Mouse (Mus musculus): ENCODE measurements around the gene Avpr2. TPM values are rescaled to one million over a fixed set of nuclear protein-coding genes. Genes with fewer than 3 reads are reported as not detected.
A peak's percentile ranks its signal among the peaks of the same experiment; 100 is the strongest.

Avpr2 gene
- total and polyA plus RNA-seq, 2 experiments from 2014 or later, result not detected

GRCm38 (mm10) chrX:73914827-73915703 lies 23.2 kb downstream of the Avpr2 start:
- 35% methylated on average over 31 of the region's 31 CpGs for WGBS
- peak overlapping the region; percentile 41 for H3K4me2 ChIP-seq (ENCODE audit: low read depth)
- H3K27me3 ChIP-seq (ENCODE audit: insufficient read depth, low read length), result no peaks in the 10 kb centered on the region

GRCm38 (mm10) chrX:73916945-73917344 lies 25.0 kb downstream of the Avpr2 start:
- no peak for DNase-seq
- H3K27me3 ChIP-seq (ENCODE audit: insufficient read depth, low read length), result no peaks in the 10 kb centered on the region
- ATAC-seq, result no peak
- 77% methylated on average over 8 of the region's 8 CpGs for WGBS
- H3K4me1 ChIP-seq (ENCODE audit: insufficient read depth), result 0 out of 2 replicates have a peak, but pooled peaks cover 4% of the 10 kb centered on the region
- H3K4me2 ChIP-seq (ENCODE audit: low read depth), result no peak overlapping the region
- H3K9ac ChIP-seq, result no peak overlapping the region
- H3K4me3 ChIP-seq (ENCODE audit: low read depth, low read length), result no peak overlapping the region
- no peaks in the 10 kb centered on the region for H3K9me3 ChIP-seq (ENCODE audit: low read length)
- 0 out of 2 replicates have a peak, but pooled peaks cover 2% of the 10 kb centered on the region for H3K36me3 ChIP-seq (ENCODE audit: insufficient read depth)
- no peak overlapping the region for H3K27ac ChIP-seq (ENCODE audit: low read depth, low read length)
- no peak for TF ChIP-seq CTCF (IDR thresholded peaks at IDR 0.05; ENCODE audit: low read depth)

More at GRCm38 (mm10) chrX:73914827-73915703, 23.2 kb downstream of the Avpr2 start:
- ATAC-seq (peak; percentile 98), DNase-seq (peak; percentile 94)
- H3K27ac ChIP-seq (ENCODE audit: low read depth, low read length), result peak overlapping the region; percentile 78
- peak overlapping the region; percentile 49 for H3K9ac ChIP-seq
- H3K9me3 ChIP-seq (ENCODE audit: low read length), result no peaks in the 10 kb centered on the region
- TF ChIP-seq CTCF (IDR thresholded peaks at IDR 0.05; ENCODE audit: low read depth), result peak; percentile 69
- H3K4me3 ChIP-seq (ENCODE audit: low read depth, low read length), result peak overlapping the region; percentile 29
- no peaks in the 10 kb centered on the region for H3K4me1 ChIP-seq (ENCODE audit: insufficient read depth)
- H3K36me3 ChIP-seq (ENCODE audit: insufficient read depth), result 0 out of 2 replicates have a peak, but pooled peaks cover 2% of the 10 kb centered on the region

DNA sequence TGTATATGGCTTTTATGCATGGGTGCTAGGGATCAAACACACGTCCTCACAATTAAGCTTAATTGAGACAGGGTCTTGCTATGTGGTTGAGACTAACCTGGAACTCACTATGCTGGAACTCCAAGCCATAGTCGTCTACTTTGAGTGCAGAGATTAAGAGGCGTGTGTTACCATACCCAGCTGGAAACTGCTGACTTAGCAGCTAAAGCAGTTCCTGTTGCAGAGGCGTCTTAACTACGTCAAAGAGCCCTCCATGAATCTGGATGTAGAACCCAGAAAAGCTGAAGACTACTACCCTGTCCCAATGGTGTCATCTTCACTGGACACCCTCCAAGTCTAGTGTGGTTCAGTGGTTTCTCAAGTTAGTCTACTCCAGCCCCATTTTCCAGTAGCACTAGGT lies 26.7 kb downstream of the Avpr2 start:
- Histone ChIP-seq H3K4me2 (ENCODE audit: low read depth) (no peak overlapping the region), H3K36me3 (ENCODE audit: insufficient read depth) (0 out of 2 replicates have a peak, but pooled peaks cover 2% of the 10 kb centered on the region), H3K27ac (ENCODE audit: low read depth, low read length) (no peak overlapping the region), H3K9ac (no peak overlapping the region), H3K4me1 (ENCODE audit: insufficient read depth) (0 out of 2 replicates have a peak, but pooled peaks cover 4% of the 10 kb centered on the region), H3K9me3 (ENCODE audit: low read length) (no peaks in the 10 kb centered on the region), H3K27me3 (ENCODE audit: insufficient read depth, low read length) (no peaks in the 10 kb centered on the region), H3K4me3 (ENCODE audit: low read depth, low read length) (no peak overlapping the region)
- no peak for TF ChIP-seq CTCF (IDR thresholded peaks at IDR 0.05; ENCODE audit: low read depth)
- ATAC-seq (no peak), DNase-seq (no peak)
- 82% methylated on average over 5 of the region's 5 CpGs for WGBS

GRCm38 (mm10) chrX:73921285-73921822 lies 29.5 kb downstream of the Avpr2 start:
- ATAC-seq (peak; percentile 37), DNase-seq (no peak)
- Histone ChIP-seq H3K4me3 (ENCODE audit: low read depth, low read length) (peak overlapping the region; percentile 49), H3K9me3 (ENCODE audit: low read length) (no peaks in the 10 kb centered on the region), H3K4me2 (ENCODE audit: low read depth) (peak overlapping the region; percentile 57), H3K36me3 (ENCODE audit: insufficient read depth) (0 out of 2 replicates have a peak, but pooled peaks cover 2% of the 10 kb centered on the region), H3K4me1 (ENCODE audit: insufficient read depth) (0 out of 2 replicates have a peak, but pooled peaks cover 4% of the 10 kb centered on the region), H3K27ac (ENCODE audit: low read depth, low read length) (peak overlapping the region; percentile 67), H3K9ac (peak overlapping the region; percentile 67), H3K27me3 (ENCODE audit: insufficient read depth, low read length) (no peaks in the 10 kb centered on the region)
- TF ChIP-seq CTCF (IDR thresholded peaks at IDR 0.05; ENCODE audit: low read depth), result no peak
- WGBS, result 27% methylated on average over 34 of the region's 34 CpGs

DNA sequence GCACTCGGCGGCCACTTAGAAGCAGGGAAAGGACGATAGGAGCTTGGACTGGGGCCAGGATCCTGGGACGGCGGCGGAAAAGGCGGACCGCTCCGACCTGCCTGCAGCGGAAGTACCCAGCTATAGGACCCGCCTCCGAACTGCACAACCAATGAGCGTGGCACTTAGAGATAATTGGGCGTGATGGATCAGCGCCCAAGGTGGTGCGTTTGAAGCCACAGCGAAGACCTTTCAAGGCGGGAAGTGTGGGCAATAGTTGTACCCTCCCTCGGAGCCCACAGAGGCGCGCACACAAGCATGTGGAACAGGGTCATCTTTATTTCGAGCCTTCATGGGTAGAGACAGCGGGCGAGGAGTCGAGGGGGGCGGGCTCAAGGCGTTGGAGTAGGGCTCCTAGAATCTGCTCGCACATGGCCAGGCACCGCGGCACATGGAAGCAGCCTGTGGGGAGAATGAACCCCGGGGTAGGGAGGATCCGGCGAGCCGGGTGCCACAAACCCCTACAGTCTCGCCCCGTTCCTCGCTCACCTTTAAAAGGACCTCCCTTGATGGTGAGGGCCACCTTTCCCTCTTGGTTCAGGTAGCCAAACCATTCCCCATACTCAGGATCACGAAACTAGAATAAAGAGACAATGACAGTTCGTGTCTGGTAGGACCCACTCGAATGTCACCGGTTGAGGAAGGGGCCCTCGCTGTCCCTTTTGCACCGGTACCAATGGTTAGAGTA lies 30.1 kb downstream of the Avpr2 start, which contains the start of the genes Arhgap4 and Naa10:
Arhgap4 (minus strand) TSS at position 48 of the 727 bp plus-strand sequence.
Naa10 (minus strand) TSS at position 122 of the 727 bp plus-strand sequence.
- Histone ChIP-seq H3K27me3 (ENCODE audit: insufficient read depth, low read length) (no peaks in the 10 kb centered on the region), H3K27ac (ENCODE audit: low read depth, low read length) (peak within 1 kb of the TSS; percentile 67), H3K4me2 (ENCODE audit: low read depth) (peak within 1 kb of the TSS; percentile 57), H3K4me1 (ENCODE audit: insufficient read depth) (0 out of 2 replicates have a peak, but pooled peaks cover 4% of the 10 kb centered on the region), H3K4me3 (ENCODE audit: low read depth, low read length) (peak within 1 kb of the TSS; percentile 49), H3K36me3 (ENCODE audit: insufficient read depth) (0 out of 2 replicates have a peak, but pooled peaks cover 2% of the 10 kb centered on the region), H3K9me3 (ENCODE audit: low read length) (no peaks in the 10 kb centered on the region), H3K9ac (peak within 1 kb of the TSS; percentile 67)
- ATAC-seq, result peak; percentile 99
- WGBS, result 25% methylated on average over 43 of the region's 43 CpGs
- no peak for TF ChIP-seq CTCF (IDR thresholded peaks at IDR 0.05; ENCODE audit: low read depth)
- peak; percentile 91 for DNase-seq

DNA sequence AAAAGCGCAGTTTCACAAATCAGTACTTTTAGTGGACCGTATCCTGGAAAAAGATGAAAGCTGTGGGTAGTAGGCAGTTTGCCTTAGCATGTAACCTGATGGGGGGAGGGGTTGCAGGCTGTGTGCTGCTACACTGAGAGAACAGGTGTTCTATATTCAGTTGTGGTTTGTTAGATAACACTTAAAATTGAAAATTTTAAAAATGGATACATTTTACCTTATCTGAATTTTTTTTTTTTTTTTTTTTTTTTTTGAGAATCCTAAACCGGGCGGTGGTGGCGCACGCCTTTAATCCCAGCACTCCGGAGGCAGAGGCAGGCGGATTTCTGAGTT lies 30.6 kb downstream of the Avpr2 start:
- Histone ChIP-seq H3K4me3 (ENCODE audit: low read depth, low read length) (peak overlapping the region; percentile 49), H3K4me1 (ENCODE audit: insufficient read depth) (0 out of 2 replicates have a peak, but pooled peaks cover 4% of the 10 kb centered on the region), H3K27ac (ENCODE audit: low read depth, low read length) (peak overlapping the region; percentile 67), H3K4me2 (ENCODE audit: low read depth) (peak overlapping the region; percentile 56), H3K36me3 (ENCODE audit: insufficient read depth) (no peaks in the 10 kb centered on the region), H3K9me3 (ENCODE audit: low read length) (no peaks in the 10 kb centered on the region), H3K27me3 (ENCODE audit: insufficient read depth, low read length) (no peaks in the 10 kb centered on the region), H3K9ac (peak overlapping the region; percentile 67; the same call in 1 of the 2 replicates)
- ATAC-seq (no peak), DNase-seq (no peak)
- no peak for TF ChIP-seq CTCF (IDR thresholded peaks at IDR 0.05; ENCODE audit: low read depth)
- 78% methylated on average over 8 of the region's 8 CpGs for WGBS

Data from forebrain, postnatal 0 days (tissue).